Mouse (Mus musculus) myocyte (in vitro differentiated cells): ENCODE measurements around the gene Phactr2. TPM values are rescaled to one million over a fixed set of nuclear protein-coding genes. Genes with fewer than 3 reads are reported as not detected.

Source experiments
- H3K27me3 ChIP-seq: one replicate; pipeline ENCODE4 v1.6.1; 2011; ENCODE audit not compliant: control insufficient read depth, insufficient read depth, insufficient read length
- H3K36me3 ChIP-seq: one replicate; pipeline ENCODE4 v1.6.1; 2011; ENCODE audit not compliant: control insufficient read depth, insufficient read depth
- H3K4me2 ChIP-seq: one replicate; pipeline ENCODE4 v1.6.1; 2011; ENCODE audit warnings: low read depth, control low read depth
- H3K4me3 ChIP-seq: one replicate; pipeline ENCODE4 v1.5.1; 2011; ENCODE audit warnings: mild to moderate bottlenecking, control low read depth, moderate library complexity
- H3K79me2 ChIP-seq: one replicate; pipeline ENCODE4 v1.6.1; 2011; ENCODE audit not compliant: control insufficient read depth, insufficient read depth
- H3ac ChIP-seq: one replicate; pipeline ENCODE4 v1.6.1; 2011; ENCODE audit not compliant: control insufficient read depth, insufficient read length
- CEBPB ChIP-seq: IDR thresholded peaks from 2 replicates; pipeline ENCODE4 v1.6.1; 2011; ENCODE audit warnings: mild to moderate bottlenecking, moderate library complexity; ENCODE audit not compliant: poor library complexity, insufficient read depth, severe bottlenecking
- E2F4 ChIP-seq: IDR thresholded peaks from one replicate; pipeline ENCODE4 v1.6.1; 2011; ENCODE audit warnings: mild to moderate bottlenecking, control low read depth, moderate library complexity; ENCODE audit not compliant: insufficient read depth
- MAX ChIP-seq: IDR thresholded peaks from one replicate; pipeline ENCODE4 v1.6.1; 2011; ENCODE audit warnings: low read depth, mild to moderate bottlenecking, control low read depth
- MYOD1 ChIP-seq, 3 experiments: IDR thresholded peaks; one replicate each; pipeline ENCODE4 v1.6.1; 2011; ENCODE audit warnings: control low read depth in 2 of 3, low read depth in 2 of 3, mild to moderate bottlenecking in 2 of 3, moderate library complexity in 1 of 3; ENCODE audit not compliant: insufficient read length in 2 of 3, control insufficient read depth in 1 of 3
- MYOG ChIP-seq, 3 experiments: IDR thresholded peaks; one replicate each; pipeline ENCODE4 v1.6.1; 2011; ENCODE audit warnings: control low read depth in 2 of 3, low read depth in 2 of 3, mild to moderate bottlenecking in 2 of 3; ENCODE audit not compliant: insufficient read length in 2 of 3, control insufficient read depth in 1 of 3, insufficient read depth in 1 of 3
- POLR2A ChIP-seq: IDR thresholded peaks from one replicate; pipeline ENCODE4 v1.6.1; 2011; ENCODE audit warnings: low read depth, mild to moderate bottlenecking, control low read depth, moderate library complexity; ENCODE audit not compliant: insufficient read length
- POLR2AphosphoS2 ChIP-seq: IDR thresholded peaks from one replicate; pipeline ENCODE4 v1.6.1; 2011; ENCODE audit warnings: low read depth, control low read depth; ENCODE audit not compliant: insufficient read length
- REST ChIP-seq: IDR thresholded peaks from one replicate; pipeline ENCODE4 v1.6.1; 2011; ENCODE audit warnings: mild to moderate bottlenecking, control low read depth, moderate library complexity; ENCODE audit not compliant: insufficient read depth, insufficient read length
- SRF ChIP-seq: IDR thresholded peaks from one replicate; pipeline ENCODE4 v1.6.1; 2011; ENCODE audit warnings: low read depth; ENCODE audit not compliant: control insufficient read depth, insufficient read length
- TCF12 ChIP-seq: IDR thresholded peaks from one replicate; pipeline ENCODE4 v1.6.1; 2011; ENCODE audit warnings: mild to moderate bottlenecking, control low read depth; ENCODE audit not compliant: poor library complexity, insufficient read depth, severe bottlenecking
- TCF3 ChIP-seq: IDR thresholded peaks from one replicate; pipeline ENCODE4 v1.6.1; 2011; ENCODE audit warnings: low read depth, control low read depth; ENCODE audit not compliant: insufficient read length
- USF1 ChIP-seq: IDR thresholded peaks from one replicate; pipeline ENCODE4 v1.6.1; 2011; ENCODE audit warnings: low read depth, mild to moderate bottlenecking, control low read depth, moderate library complexity
- polyA plus RNA-seq: library from polyadenylated mRNA; unstranded; fragments of >200 nt; fragmentation: generic; extraction: Trizol; gene quantifications from one replicate; pipeline ENCODE4 v1.2.1, GENCODE M21; 2012; ENCODE audit warnings: missing spikeins

Gene Phactr2
- polyA plus RNA-seq, 1 experiment, result not detected

DNA sequence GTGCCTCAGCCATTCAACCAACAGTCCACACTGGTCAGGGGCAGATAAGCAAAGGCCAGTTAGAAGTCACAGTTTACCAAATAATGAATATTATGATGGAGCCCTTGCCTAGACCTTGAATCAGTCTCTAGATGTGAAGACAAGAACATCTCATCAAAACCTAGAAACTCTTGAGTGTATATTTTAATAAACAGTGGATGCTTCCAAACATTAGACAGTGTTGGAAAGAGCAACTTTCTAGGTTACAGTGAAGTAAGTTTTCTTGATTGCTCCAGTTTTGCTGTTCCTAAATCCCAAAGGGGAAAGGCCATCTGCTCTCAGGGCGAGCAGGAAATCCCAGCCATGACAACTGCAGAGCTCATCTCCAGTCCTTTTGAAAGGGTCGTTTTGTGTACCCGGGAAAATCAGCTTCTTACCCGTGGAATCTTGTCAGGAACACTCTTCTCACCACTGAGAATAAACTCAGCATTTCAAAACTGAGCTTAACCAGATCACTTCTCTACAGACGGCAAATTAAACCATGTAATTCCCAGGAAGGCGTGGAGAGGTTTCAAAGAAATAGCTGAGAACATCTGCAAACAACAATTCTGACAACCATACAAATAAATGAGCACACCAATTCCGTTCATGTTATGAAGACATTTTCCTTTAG lies 296.1 kb downstream of the Phactr2 start, which contains the start of gene Zc2hc1b:
Zc2hc1b (minus strand) TSS at position 51 of the 652 bp plus-strand sequence.
- no peak within 1 kb of the TSS for H3K4me2 ChIP-seq
- no peak within 1 kb of the TSS for H3K4me3 ChIP-seq
- H3K79me2 ChIP-seq, result no peaks in the 10 kb centered on the region
- H3K27me3 ChIP-seq, result no peaks in the 10 kb centered on the region
- TF ChIP-seq MAX (no peak), SRF (no peak), TCF3 (no peak), TCF12 (no peak), E2F4 (no peak), MYOD1 (IDR thresholded peaks at IDR 0.05; ENCODE audit: control insufficient read depth in 1 of 3, insufficient read length in 2 of 3, low read depth in 2 of 3) (no peak), POLR2AphosphoS2 (no peak), REST (no peak), USF1 (no peak), CEBPB (no peak), MYOG (IDR thresholded peaks at IDR 0.05; ENCODE audit: control insufficient read depth in 1 of 3, insufficient read depth in 1 of 3, insufficient read length in 2 of 3, low read depth in 2 of 3) (no peak), POLR2A (no peak)
- H3ac ChIP-seq, result no peak within 1 kb of the TSS
- H3K36me3 ChIP-seq, result peaks cover 49% of the 10 kb centered on the region

DNA sequence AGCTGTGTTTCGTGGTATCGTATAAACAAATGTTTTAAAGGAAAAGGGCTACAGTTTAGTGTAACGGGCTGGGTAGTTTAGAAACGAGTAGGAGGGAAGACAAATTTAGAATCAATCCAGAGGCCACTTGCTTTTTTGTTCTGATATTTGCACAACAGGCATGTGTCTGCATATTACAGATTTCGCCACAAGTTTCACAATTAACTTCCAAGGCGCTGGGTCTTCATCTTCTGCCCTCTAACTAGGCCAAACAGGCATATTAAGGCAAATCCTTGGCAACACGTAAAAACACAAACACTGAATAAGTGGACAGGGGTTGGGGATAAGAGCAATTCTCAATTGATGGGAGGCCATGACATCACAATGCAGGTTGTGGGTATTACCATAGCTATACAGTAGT lies 298.3 kb downstream of the Phactr2 start:
- Histone ChIP-seq H3K4me3 (no peak overlapping the region), H3K79me2 (no peaks in the 10 kb centered on the region), H3K4me2 (no peak overlapping the region), H3K36me3 (peaks cover 32% of the 10 kb centered on the region), H3K27me3 (no peaks in the 10 kb centered on the region), H3ac (no peak overlapping the region)
- no peak for TF ChIP-seq POLR2AphosphoS2
- no peak for TF ChIP-seq TCF3
- no peak for TF ChIP-seq E2F4
- TF ChIP-seq MAX, result no peak
- TF ChIP-seq REST, result no peak
- no peak for TF ChIP-seq CEBPB
- TF ChIP-seq USF1, result no peak
- TF ChIP-seq POLR2A, result no peak
- TF ChIP-seq TCF12, result no peak
- no peak for TF ChIP-seq MYOG (IDR thresholded peaks at IDR 0.05; ENCODE audit: control insufficient read depth in 1 of 3, insufficient read depth in 1 of 3, insufficient read length in 2 of 3, low read depth in 2 of 3)
- TF ChIP-seq MYOD1 (IDR thresholded peaks at IDR 0.05; ENCODE audit: control insufficient read depth in 1 of 3, insufficient read length in 2 of 3, low read depth in 2 of 3), result no peak
- TF ChIP-seq SRF, result no peak

DNA sequence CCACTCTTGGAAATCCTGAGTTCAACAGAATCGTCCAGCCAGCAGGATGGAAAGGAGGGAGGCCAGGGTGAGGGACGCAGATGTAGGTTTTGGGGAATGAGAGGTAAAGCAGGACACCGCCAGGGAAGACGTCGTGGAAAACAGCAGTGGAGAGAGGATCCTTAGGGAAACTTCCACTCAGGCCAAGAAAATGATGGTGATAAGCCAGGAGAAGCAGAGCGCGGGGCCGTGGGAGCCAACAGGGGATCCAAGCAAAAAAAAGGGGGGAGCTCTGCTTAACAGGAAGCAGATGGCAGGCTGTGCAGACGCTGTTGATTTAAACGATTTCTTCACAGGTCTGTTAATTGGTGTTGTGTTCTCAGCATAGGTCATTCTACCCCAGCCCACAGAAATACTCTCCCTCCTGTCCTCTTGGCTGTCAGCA lies 301.4 kb downstream of the Phactr2 start:
- H3K27me3 ChIP-seq, result no peaks in the 10 kb centered on the region
- H3K36me3 ChIP-seq, result peaks cover 7% of the 10 kb centered on the region
- no peak overlapping the region for H3ac ChIP-seq
- H3K4me2 ChIP-seq, result no peak overlapping the region
- TF ChIP-seq MYOD1 (IDR thresholded peaks at IDR 0.05; ENCODE audit: control insufficient read depth in 1 of 3, insufficient read length in 2 of 3, low read depth in 2 of 3) (no peak), MAX (no peak), MYOG (IDR thresholded peaks at IDR 0.05; ENCODE audit: control insufficient read depth in 1 of 3, insufficient read depth in 1 of 3, insufficient read length in 2 of 3, low read depth in 2 of 3) (no peak), CEBPB (no peak), POLR2AphosphoS2 (no peak), E2F4 (no peak), REST (no peak), SRF (no peak), USF1 (no peak), POLR2A (no peak), TCF12 (no peak), TCF3 (no peak)
- no peaks in the 10 kb centered on the region for H3K79me2 ChIP-seq
- H3K4me3 ChIP-seq, result no peak overlapping the region

DNA sequence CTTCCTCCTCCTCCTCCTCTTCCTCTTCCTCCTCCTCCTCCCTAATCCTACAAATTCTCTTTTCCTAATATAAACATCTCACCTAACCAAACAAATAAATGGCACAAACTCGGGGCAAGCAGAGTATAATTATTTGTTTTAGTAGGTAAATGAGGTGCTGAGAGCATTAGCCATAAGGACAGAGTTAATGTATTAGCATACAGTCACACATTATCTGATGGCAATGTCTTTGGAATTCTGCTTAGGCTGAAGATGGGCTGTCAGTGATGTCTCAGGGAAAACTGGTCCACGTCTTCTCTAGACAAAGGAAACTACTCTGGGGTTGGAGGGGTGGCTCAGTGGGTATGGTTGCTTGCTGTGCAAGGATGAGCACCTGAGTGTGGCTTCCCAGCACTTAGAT lies 302.8 kb downstream of the Phactr2 start:
- Histone ChIP-seq H3ac (no peak overlapping the region), H3K4me2 (no peak overlapping the region), H3K27me3 (no peaks in the 10 kb centered on the region), H3K36me3 (no peaks in the 10 kb centered on the region), H3K79me2 (no peaks in the 10 kb centered on the region), H3K4me3 (no peak overlapping the region)
- TF ChIP-seq SRF, result no peak
- TF ChIP-seq POLR2AphosphoS2, result no peak
- TF ChIP-seq USF1, result no peak
- no peak for TF ChIP-seq E2F4
- no peak for TF ChIP-seq MAX
- TF ChIP-seq TCF12, result no peak
- TF ChIP-seq MYOG (IDR thresholded peaks at IDR 0.05; ENCODE audit: control insufficient read depth in 1 of 3, insufficient read depth in 1 of 3, insufficient read length in 2 of 3, low read depth in 2 of 3), result no peak
- TF ChIP-seq REST, result no peak
- no peak for TF ChIP-seq POLR2A
- no peak for TF ChIP-seq CEBPB
- TF ChIP-seq TCF3, result no peak
- no peak for TF ChIP-seq MYOD1 (IDR thresholded peaks at IDR 0.05; ENCODE audit: control insufficient read depth in 1 of 3, insufficient read length in 2 of 3, low read depth in 2 of 3)
